Mouse (Mus musculus) midbrain, embryonic 12.5 days (tissue): ENCODE measurements at regions not wholly inside any gene's neighbourhood (a gene's known extent, or its start where the extent isn't known, plus 50 kb on each side); places are given as distances from the start of the nearest gene placed in this dataset.

Experiments
- ATAC-seq: fragments of 200-750 bp; cut with Nextera tagmentation; 2 replicates; pipeline ENCODE4 v1.8.0; 2017; ENCODE audit warnings: low read depth, moderate TSS enrichment, moderate library complexity; ENCODE audit not compliant: low FRiP score
- H3K27ac ChIP-seq: fragments of 300-500 bp; sonication (generic); replicated peaks from 2 replicates; pipeline ENCODE4 v1.5.1; 2016; ENCODE audit warnings: mild to moderate bottlenecking
- H3K27me3 ChIP-seq: fragments of 300-500 bp; sonication (generic); 2 replicates; pipeline ENCODE4 v1.6.1; 2016; ENCODE audit warnings: mild to moderate bottlenecking
- H3K36me3 ChIP-seq: fragments of 300-500 bp; sonication (generic); 2 replicates; pipeline ENCODE4 v1.6.1; 2016
- H3K4me1 ChIP-seq: fragments of 300-500 bp; sonication (generic); 2 replicates; pipeline ENCODE4 v1.6.1; 2016
- H3K4me2 ChIP-seq: fragments of 300-500 bp; sonication (generic); replicated peaks from 2 replicates; pipeline ENCODE4 v1.6.1; 2016; ENCODE audit warnings: mild to moderate bottlenecking, moderate library complexity
- H3K4me3 ChIP-seq: fragments of 300-500 bp; sonication (generic); 2 replicates; pipeline ENCODE4 v1.5.1; 2016; ENCODE audit warnings: mild to moderate bottlenecking
- H3K9ac ChIP-seq: fragments of 300-500 bp; sonication (generic); replicated peaks from 2 replicates; pipeline ENCODE4 v1.6.1; 2016; ENCODE audit warnings: mild to moderate bottlenecking, moderate library complexity
- H3K9me3 ChIP-seq: fragments of 300-500 bp; sonication (generic); 2 replicates; pipeline ENCODE4 v1.6.1; 2016; ENCODE audit warnings: mild to moderate bottlenecking
- WGBS: fragments of 180-500 bp; shearing (Covaris S2); methylation state at CpG from one replicate; pipeline ENCODE4 v1.1.7; 2016; 5-methylcytosine and 5-hydroxymethylcytosine counted together

DNA sequence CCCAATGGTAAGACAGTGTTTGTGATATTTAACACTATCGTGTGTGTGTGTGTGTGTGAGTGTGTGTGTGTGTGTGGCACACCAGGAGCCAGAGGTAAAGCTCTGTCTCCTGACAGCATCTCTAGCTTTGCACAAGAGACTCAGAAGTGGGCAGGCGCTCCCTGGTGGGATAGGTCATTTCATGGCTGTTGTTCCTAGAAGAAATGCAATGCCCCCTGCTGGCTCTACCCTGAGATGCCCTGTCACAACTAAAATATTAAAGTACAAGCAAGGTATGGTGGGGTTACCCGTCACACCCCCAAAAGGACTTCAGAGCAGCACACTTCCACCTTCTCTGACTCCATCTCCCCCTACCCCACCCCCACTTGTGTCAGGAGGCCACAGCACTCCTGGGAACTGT is 207.2 kb downstream of the Rpap3 start:
- WGBS: 86% methylated on average over 3 of the region's 3 CpGs
- Histone ChIP-seq H3K4me1 (no peaks in the 10 kb centered on the region), H3K27ac (no peak overlapping the region), H3K36me3 (no peaks in the 10 kb centered on the region), H3K27me3 (no peaks in the 10 kb centered on the region), H3K4me2 (no peak overlapping the region), H3K9ac (no peak overlapping the region), H3K9me3 (peaks cover 6% of the 10 kb centered on the region; the same call in 1 of the 2 replicates), H3K4me3 (no peak overlapping the region)
- no peak for ATAC-seq

DNA sequence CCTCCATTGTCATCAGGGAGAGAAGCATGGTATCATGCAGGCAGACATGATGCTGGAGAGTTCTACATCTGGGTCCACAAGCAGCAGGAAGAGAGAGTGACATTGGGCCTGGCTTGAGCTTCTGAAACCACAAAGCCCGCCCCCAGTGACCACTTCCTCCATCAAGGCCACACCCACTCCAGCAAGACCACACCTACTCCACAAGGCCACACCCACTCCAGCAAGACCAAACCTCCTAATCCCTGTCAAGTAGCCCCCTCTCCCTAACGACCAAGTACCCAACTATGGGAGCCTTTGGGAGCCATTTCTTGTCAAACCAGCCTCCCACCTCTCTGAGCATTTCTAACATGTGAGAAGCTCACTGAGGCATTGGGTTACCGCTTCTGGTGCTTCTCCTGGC is 209.6 kb downstream of the Rpap3 start:
- H3K4me3 ChIP-seq: no peak overlapping the region
- H3K4me1 ChIP-seq: no peaks in the 10 kb centered on the region
- no peak for ATAC-seq
- no peak overlapping the region for H3K4me2 ChIP-seq
- H3K9ac ChIP-seq: no peak overlapping the region
- no peaks in the 10 kb centered on the region for H3K27me3 ChIP-seq
- peaks cover 6% of the 10 kb centered on the region; the same call in 1 of the 2 replicates for H3K9me3 ChIP-seq
- 77% methylated on average over 3 of the region's 3 CpGs for WGBS
- no peak overlapping the region for H3K27ac ChIP-seq
- H3K36me3 ChIP-seq: no peaks in the 10 kb centered on the region

GRCm38 (mm10) chr15:97493340-97493739 is 212.3 kb downstream of the Rpap3 start:
- H3K9me3 ChIP-seq: peaks cover 6% of the 10 kb centered on the region; the same call in 1 of the 2 replicates
- H3K4me3 ChIP-seq: no peak overlapping the region
- H3K9ac ChIP-seq: no peak overlapping the region
- H3K27ac ChIP-seq: no peak overlapping the region
- 82% methylated on average over 5 of the region's 5 CpGs for WGBS
- H3K4me1 ChIP-seq: no peaks in the 10 kb centered on the region
- H3K27me3 ChIP-seq: no peaks in the 10 kb centered on the region
- no peak overlapping the region for H3K4me2 ChIP-seq
- no peak for ATAC-seq
- no peaks in the 10 kb centered on the region for H3K36me3 ChIP-seq

DNA sequence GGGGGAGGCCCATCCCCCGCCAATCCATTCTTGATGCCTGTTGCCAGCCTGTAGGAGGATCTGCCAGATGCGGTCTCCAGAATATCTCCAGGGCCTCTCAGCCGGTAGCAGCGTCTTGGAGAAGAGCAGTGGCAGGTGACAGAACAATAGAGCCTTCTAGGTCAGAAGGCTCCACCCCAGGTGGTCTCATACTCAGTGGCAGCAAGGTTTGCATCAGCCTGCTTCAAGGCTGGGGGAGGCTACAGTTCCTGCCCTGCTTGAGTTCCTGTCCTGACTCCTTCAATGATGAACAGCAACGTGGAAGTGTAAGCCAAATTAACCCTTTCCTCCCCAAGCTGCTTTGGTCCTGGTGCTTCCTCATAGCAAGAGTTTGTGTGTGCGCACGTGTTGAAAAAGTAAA is 213.8 kb downstream of the Rpap3 start:
- Histone ChIP-seq H3K9ac (no peak overlapping the region), H3K36me3 (no peaks in the 10 kb centered on the region), H3K27me3 (no peaks in the 10 kb centered on the region), H3K4me2 (no peak overlapping the region), H3K4me3 (no peak overlapping the region), H3K4me1 (no peaks in the 10 kb centered on the region), H3K9me3 (peaks cover 6% of the 10 kb centered on the region; the same call in 1 of the 2 replicates), H3K27ac (no peak overlapping the region)
- ATAC-seq: no peak
- 78% methylated on average over 7 of the region's 7 CpGs for WGBS

- no peak overlapping the region for H3K27ac ChIP-seq
- H3K4me2 ChIP-seq: no peak overlapping the region
- 97% methylated on average over 2 of the region's 2 CpGs for WGBS
- H3K4me1 ChIP-seq: no peaks in the 10 kb centered on the region
- no peaks in the 10 kb centered on the region for H3K27me3 ChIP-seq
- no peak overlapping the region for H3K4me3 ChIP-seq
- H3K36me3 ChIP-seq: no peaks in the 10 kb centered on the region
- H3K9me3 ChIP-seq: no peaks in the 10 kb centered on the region
- H3K9ac ChIP-seq: no peak overlapping the region
- no peak for ATAC-seq
Measured at GRCm38 (mm10) chr15:97487425-97487824, 218.2 kb downstream of the Rpap3 start.

- Histone ChIP-seq H3K9me3 (no peaks in the 10 kb centered on the region), H3K4me3 (no peak overlapping the region), H3K27ac (no peak overlapping the region), H3K27me3 (no peaks in the 10 kb centered on the region), H3K4me1 (no peaks in the 10 kb centered on the region), H3K36me3 (no peaks in the 10 kb centered on the region), H3K9ac (no peak overlapping the region), H3K4me2 (no peak overlapping the region)
- ATAC-seq: no peak
- WGBS: 91% methylated on average over 15 of the region's 15 CpGs
Measured at GRCm38 (mm10) chr15:97471986-97472779, 225.1 kb upstream of the Amigo2 start.

- H3K27ac ChIP-seq: no peak overlapping the region
- no peak overlapping the region for H3K4me2 ChIP-seq
- H3K9me3 ChIP-seq: no peaks in the 10 kb centered on the region
- H3K4me3 ChIP-seq: no peak overlapping the region
- H3K27me3 ChIP-seq: no peaks in the 10 kb centered on the region
- H3K4me1 ChIP-seq: no peaks in the 10 kb centered on the region
- no peaks in the 10 kb centered on the region for H3K36me3 ChIP-seq
- no peak overlapping the region for H3K9ac ChIP-seq
- WGBS: 80% methylated on average over 3 of the region's 4 CpGs
- ATAC-seq: no peak
Measured at GRCm38 (mm10) chr15:97471476-97471875, 224.4 kb upstream of the Amigo2 start.

- no peaks in the 10 kb centered on the region for H3K36me3 ChIP-seq
- H3K27me3 ChIP-seq: no peaks in the 10 kb centered on the region
- H3K9me3 ChIP-seq: no peaks in the 10 kb centered on the region
- no peak overlapping the region for H3K4me2 ChIP-seq
- H3K4me1 ChIP-seq: no peaks in the 10 kb centered on the region
- 88% methylated on average over 19 of the region's 19 CpGs for WGBS
- no peak overlapping the region for H3K27ac ChIP-seq
- H3K4me3 ChIP-seq: no peak overlapping the region
- no peak for ATAC-seq
- no peak overlapping the region for H3K9ac ChIP-seq
Measured at GRCm38 (mm10) chr15:97469684-97470344, 222.7 kb upstream of the Amigo2 start.

DNA sequence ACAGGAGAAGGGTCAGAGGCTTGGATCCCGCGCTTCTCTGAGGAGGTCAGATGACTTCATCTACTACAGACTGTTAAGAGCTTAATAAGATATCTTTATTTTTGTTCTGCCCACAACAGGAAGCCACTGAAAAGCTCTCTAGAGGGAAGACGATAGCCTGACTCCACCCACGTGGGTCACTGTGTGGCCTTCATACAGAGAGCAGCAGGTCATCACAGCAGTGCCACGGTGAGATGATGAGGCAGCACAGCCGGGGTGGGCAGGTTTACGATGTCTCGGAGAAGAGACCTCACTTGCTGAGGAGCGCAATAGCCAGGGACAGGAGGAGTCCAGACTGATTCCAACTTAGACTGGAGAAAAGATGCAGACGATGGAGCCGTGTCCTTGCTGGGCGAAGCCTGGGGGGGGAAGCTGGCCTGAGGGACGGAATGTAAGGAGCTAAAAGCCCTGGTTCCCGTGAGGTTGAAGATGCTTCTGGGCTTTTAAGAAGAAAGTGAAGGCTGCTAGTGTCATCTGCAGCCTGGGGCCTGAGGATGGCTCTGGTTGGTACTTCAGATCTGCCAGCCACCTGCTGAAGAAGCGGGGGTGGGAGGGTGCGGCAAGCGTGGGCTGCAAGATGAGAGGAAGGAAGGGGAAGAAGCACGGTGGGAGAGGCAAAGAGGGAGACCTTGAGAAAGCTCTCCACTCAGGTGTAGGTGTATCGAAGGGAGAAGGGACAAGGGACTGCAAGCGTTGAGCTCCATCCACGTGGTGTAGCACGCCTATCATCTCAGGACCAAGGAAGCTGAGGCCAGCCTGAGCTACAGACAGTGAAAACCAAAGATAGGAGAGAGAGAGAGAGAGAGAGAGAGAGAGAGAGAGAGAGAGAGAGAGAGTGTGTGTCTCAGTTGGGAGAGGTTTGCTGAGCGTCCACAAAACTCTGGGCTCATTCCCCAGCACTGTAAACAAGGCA is 221.9 kb upstream of the Amigo2 start:
- 82% methylated on average over 23 of the region's 23 CpGs for WGBS
- Histone ChIP-seq H3K4me2 (no peak overlapping the region), H3K36me3 (no peaks in the 10 kb centered on the region), H3K27ac (no peak overlapping the region), H3K9ac (no peak overlapping the region), H3K4me1 (no peaks in the 10 kb centered on the region), H3K9me3 (no peaks in the 10 kb centered on the region), H3K4me3 (no peak overlapping the region), H3K27me3 (no peaks in the 10 kb centered on the region)
- no peak for ATAC-seq

DNA sequence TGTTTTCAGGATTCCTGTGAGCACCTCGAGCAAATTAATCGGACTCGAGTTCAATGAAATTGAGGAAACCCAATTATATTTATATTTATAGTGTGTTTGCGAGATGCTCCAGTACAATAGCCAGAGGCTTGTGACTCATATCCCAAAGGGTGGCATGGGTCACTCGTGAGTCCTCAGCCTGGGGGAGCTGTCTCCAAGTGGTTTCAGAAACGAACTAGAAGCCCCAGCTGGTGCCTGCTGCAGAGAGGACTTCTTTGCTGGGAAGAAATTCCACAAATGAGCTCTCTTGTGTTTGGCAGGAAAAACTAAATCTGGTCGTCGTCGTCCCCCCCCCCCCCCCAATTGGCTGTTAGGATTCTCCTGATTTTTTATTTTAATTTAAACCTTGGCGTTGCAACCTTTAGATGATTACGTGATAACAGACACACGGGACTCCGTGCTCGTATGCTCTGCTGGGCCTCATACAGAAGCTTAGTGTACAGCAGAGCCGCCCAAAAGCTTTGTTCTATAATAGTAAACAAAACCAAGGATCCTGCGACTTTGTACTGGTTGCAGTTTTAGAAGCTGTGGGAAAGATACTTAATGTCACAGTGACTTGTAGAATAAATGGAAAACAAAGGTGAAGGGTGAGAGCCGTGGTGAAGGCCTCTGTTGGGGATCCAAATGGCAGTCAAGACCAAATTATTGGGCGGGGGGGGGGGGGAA is 220.8 kb upstream of the Amigo2 start:
- no peaks in the 10 kb centered on the region for H3K9me3 ChIP-seq
- H3K4me1 ChIP-seq: no peaks in the 10 kb centered on the region
- H3K27ac ChIP-seq: no peak overlapping the region
- 88% methylated on average over 18 of the region's 18 CpGs for WGBS
- no peak overlapping the region for H3K4me2 ChIP-seq
- H3K9ac ChIP-seq: no peak overlapping the region
- H3K4me3 ChIP-seq: no peak overlapping the region
- ATAC-seq: no peak
- H3K27me3 ChIP-seq: no peaks in the 10 kb centered on the region
- no peaks in the 10 kb centered on the region for H3K36me3 ChIP-seq

DNA sequence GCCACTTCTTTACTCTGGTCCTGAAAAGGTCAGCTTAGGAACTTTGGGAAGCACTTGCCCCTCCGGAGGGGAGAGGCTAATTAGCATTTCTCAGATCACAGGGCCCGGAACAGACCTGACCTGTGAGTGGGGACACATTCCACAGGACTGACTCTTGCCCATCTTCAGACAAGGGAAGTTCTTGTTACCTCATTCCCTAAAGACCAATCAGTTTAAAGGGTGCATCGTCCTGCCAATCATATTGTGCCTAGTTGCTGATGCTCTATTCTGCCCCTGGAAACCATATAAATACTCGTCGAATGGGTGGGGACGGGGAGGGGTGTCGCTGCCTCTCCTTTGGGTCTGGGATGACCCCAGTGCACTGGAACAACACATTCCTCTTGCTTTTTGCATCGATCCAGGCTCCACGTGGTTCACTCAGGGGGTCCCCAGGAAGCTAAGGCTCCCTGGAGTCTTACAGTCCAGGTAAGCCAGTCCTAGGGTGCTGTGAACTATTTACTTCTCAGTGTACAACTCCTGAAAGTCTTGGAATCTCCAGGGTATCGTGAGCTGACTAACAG is 219.9 kb upstream of the Amigo2 start:
- WGBS: 82% methylated on average over 10 of the region's 10 CpGs
- Histone ChIP-seq H3K9me3 (no peaks in the 10 kb centered on the region), H3K36me3 (no peaks in the 10 kb centered on the region), H3K27ac (no peak overlapping the region), H3K4me1 (no peaks in the 10 kb centered on the region), H3K4me3 (no peak overlapping the region), H3K4me2 (no peak overlapping the region), H3K27me3 (no peaks in the 10 kb centered on the region), H3K9ac (no peak overlapping the region)
- ATAC-seq: no peak
